Mouse (Mus musculus) testis, adult 2 months (tissue): ENCODE data around the gene Itpr1.

ENCODE experiments used
- CTCF ChIP-seq: fragments of 200-500 bp; IDR thresholded peaks from 2 replicates; pipeline ENCODE4 v1.5.1; 2012; ENCODE audit warnings: low read depth, mild to moderate bottlenecking, inconsistent platforms, low read length, moderate library complexity; ENCODE audit not compliant: control insufficient read depth, insufficient read depth, insufficient replicate concordance
- POLR2A ChIP-seq: fragments of 200-500 bp; IDR thresholded peaks from 2 replicates; pipeline ENCODE4 v1.6.1; 2012; ENCODE audit warnings: low read depth, mild to moderate bottlenecking, inconsistent platforms, low read length, moderate library complexity; ENCODE audit not compliant: control insufficient read depth

DNA sequence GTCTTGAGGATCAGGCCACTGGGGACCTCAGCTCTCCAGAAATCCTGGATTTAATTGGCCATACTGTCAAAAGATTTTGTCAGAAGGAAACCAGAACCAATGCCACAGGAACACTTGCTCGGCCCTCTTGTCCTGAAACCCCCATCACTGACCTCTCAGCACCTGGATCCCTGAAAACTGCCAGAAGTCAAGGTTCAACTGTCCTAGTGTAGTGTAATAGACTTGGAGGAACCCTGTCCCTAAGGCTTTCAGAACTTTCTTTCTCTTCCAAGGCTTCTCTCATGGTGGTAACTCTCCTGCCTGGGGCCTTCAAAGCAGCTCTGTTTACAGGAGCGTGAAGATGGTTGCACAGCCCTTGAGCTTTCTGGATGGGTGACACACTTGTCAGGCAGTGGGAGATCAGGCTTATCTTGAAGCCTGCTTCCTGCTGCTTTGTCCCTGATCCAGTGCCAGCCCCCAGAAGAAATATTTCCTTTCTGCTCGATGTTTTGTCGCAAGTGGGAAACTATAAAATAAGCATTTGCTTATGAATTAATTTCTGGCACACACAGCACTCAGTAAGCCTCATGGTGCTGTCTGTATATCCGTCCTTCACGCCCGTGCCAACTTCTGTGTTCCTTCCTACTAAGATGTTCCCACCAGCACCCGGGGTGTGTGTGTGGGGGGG lies 234.4 kb downstream of the Itpr1 start:
- TF ChIP-seq POLR2A (no peak), CTCF (no peak)
